Mouse (Mus musculus): ENCODE measurements around the gene Olfr56.
A peak's percentile ranks its signal among the peaks of the same experiment; 100 is the strongest.
"Not testable (repeated sequence)": the region's sequence is repeated elsewhere in the genome, so short reads cannot be mapped to it uniquely, and the experiment has no call there.

The Olfr56 gene

GRCm38 (mm10) chr11:49060061-49060460 lies 81.4 kb downstream of the Olfr56 start:
- DNase-seq (ENCODE audit: low read depth), result not testable (repeated sequence)

DNA sequence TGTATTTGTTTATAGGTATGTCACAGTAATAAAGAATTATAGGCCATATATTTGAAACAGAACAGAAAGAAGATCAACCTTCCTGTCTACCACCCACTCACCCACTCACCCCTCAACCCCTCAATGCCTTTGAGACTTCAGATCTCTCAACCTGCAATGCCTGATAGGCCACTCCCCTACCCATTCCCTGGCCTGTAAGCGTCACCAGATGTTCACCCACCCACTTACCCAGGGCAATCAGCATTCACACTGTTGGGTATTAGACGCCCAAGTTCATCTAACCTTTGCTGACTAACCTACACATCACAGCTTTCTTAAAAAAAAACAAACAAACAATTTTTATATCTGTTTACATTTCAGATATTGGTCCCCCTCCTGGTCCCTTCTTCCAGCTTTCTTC lies 83.2 kb downstream of the Olfr56 start:
- DNase-seq (ENCODE audit: low read depth), result not testable (repeated sequence)

DNA sequence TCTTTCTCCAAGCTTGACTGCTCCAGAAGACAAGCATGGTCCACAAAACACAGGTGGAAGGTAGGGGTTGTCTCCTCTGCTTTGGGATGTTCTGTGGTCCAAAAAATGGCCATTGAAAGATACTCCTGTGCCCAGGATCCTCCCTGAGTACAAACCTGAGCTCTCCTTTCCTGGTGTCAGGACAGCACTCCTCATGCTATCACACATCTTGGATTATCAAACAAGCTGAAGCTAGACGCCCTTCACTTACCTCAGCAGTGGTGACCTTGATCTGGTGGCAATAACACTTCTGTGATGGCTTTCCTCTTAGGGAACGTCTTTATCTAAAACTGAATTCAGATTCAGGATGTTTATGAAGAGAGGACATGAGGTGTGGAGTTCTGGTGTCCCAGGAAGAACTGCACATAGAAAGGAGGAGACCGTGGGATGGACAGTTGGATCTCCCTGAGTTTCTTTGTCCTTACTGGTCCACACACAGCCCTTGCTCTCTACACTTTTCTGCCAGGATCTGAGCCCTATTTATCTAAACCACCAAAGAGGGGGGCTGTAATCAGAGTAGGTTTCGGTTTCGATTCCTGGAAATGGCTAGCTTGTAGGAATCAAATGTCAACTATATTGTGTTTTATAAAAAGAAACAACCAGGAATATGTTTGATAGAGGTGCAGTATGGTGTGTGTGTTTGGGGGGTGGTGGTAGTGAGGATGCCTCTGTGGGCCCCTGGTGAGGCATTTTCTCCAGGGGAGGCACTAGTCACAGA lies 85.2 kb downstream of the Olfr56 start, which contains the start of gene Tgtp2:
TSS of gene Tgtp2 (minus strand) at position 494 of the 757 bp plus-strand sequence.
- DNase-seq (ENCODE audit: low read depth), result peak; percentile 61

DNA sequence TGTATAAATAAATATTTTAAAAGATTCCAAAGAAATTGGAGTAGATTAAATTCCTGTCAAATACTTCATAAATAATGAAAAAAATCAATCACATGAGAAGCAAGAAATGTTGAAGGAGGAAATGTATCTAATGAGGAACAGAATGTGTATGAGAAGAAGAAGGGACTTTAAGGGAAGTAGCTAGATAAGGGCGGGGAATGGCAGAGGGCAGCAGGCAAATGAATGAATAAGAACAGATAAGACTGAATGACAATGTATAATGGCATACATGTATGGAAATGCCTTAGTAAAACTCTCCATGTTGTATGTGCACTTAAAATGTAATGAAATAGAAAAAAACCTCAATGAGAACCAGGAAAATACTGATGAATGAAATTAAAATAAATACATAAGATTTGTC lies 89.7 kb downstream of the Olfr56 start:
- no peak for DNase-seq (ENCODE audit: low read depth)

- DNase-seq (ENCODE audit: low read depth), result peak; percentile 52
Observed at GRCm38 (mm10) chr11:49076001-49076757, 97.5 kb downstream of the Olfr56 start, which contains the start of gene Ifi47. Ifi47 (plus strand) TSS chr11:49076587.

GRCm38 (mm10) chr11:49077012-49077411 lies 98.3 kb downstream of the Olfr56 start:
- DNase-seq (ENCODE audit: low read depth), result no peak

DNA sequence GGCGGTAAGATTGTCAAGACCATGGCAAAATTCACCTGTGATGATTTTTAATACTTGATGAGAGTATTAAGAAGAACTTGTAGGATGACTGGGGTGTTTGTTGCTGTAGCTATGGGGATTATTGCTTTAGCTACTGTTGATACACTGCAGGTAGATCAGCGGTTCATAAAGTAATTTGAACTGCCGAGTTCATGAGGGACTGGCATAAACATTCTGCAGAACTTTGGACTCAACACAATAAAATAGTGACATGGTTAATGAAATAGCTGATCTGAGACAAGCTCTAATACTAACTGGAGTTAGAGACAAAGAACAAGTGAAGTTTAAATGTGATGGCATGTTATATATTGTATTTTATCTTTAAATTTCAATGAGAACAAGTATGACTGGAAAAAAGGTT lies 100.0 kb downstream of the Olfr56 start:
- no peak for DNase-seq (ENCODE audit: low read depth)

GRCm38 (mm10) chr11:49080636-49081035 lies 101.9 kb downstream of the Olfr56 start:
- DNase-seq (ENCODE audit: low read depth), result no peak

- DNase-seq (ENCODE audit: low read depth), result peak; percentile 62
Observed at GRCm38 (mm10) chr11:49081356-49081755, 102.7 kb downstream of the Olfr56 start.

- no peak for DNase-seq (ENCODE audit: low read depth)
Observed at GRCm38 (mm10) chr11:49081886-49082285, 103.2 kb downstream of the Olfr56 start.

DNA sequence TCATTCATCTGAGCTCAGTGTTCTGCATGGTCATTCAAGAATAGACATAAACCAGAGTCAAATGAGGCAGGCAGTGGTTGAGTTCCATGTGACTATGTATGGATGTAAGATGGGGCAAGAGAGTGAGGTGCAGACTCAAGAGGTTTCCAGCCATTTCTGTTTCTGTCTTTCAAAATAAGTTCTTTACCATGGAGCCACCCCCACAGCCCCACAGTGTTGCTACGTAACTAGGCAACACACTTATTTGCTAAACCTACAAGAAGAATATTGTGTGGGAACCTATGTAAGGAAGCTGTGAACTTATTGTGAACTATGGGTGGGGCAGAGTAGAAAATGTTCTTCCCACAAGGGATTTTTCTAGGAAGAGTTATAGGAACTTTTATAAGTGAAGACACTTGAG lies 104.5 kb downstream of the Olfr56 start:
- no peak for DNase-seq (ENCODE audit: low read depth)

GRCm38 (mm10) chr11:49083808-49084207 lies 105.1 kb downstream of the Olfr56 start:
- DNase-seq (ENCODE audit: low read depth), result no peak

DNA sequence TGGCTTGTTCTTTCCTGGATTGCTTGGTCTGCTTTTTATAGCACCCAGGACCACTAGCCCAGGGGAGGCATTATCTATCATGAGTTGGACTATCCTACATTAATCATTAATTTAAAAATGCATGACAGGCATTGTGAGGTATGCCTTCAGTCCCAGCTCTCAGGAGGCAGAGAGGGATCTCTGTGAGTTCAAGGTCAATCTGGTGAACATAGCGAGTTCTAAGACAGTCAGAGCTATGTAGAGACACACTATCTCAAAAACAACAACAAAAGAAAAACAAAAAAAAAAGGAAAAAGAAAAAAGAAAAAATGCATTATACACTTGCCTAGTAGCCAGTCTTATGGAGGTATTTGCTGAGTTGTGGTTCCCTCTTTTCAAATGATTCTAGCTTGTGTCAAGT lies 105.7 kb downstream of the Olfr56 start:
- no peak for DNase-seq (ENCODE audit: low read depth)

DNA sequence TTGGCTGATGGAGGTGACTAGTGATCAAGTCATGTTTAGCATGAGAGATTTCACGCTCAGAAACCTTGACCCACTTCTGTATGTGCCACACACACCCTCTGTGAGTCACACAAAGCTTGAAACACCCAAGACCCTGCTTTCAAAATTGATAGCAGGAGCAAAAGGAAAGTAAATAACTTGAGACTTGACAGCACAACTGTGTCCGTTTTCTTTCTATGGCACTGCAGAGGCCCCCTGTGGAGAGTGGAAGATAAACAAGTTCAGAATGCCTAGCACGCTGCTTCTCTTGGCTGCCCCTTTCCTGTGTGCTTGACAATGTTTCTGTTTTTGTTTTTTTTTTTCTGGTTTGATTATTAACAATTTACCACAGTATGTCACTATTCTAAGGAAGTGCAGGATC lies 106.2 kb downstream of the Olfr56 start:
- peak; percentile 68 for DNase-seq (ENCODE audit: low read depth)

- no peak for DNase-seq (ENCODE audit: low read depth)
Observed at GRCm38 (mm10) chr11:49086858-49087361, 108.2 kb downstream of the Olfr56 start.

DNA sequence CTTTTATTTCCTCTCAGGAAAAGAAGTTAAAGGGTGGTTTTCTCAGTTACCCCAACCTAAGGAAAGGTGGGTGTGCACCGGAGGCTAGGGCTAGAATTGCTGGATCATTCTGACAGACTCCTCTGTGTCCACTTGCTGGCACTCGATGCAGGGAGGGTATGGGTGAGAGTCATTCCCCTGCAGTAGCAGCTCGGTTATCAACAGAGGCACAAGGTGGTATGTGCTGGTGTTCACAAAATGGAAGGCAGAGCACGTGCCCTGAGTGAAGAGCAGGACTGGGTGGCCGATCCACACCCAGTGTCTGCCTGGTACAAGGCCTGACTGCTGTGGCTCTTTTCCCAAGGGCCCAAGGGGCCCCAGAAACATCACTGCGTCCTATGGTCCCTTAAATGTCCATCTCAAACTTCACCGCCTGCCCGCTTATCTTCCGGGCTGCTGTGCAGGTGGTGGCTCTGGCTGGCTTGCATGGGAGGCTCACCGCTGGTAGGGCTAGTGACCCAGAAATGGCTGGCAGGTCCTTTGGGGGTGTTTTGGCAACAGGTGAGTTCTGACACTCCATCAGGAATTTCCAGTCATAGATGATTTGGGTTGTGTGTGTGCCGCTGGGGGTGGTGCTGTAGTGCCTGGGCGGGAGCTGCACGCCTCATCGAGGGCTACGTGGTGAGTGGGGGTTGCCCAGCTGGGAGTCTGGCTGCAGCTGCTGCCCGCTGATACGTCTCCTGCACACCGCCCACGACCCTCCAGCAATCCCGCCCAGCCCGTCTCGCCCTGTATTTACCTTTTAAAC lies 109.3 kb downstream of the Olfr56 start:
- DNase-seq (ENCODE audit: low read depth), result no peak

DNA sequence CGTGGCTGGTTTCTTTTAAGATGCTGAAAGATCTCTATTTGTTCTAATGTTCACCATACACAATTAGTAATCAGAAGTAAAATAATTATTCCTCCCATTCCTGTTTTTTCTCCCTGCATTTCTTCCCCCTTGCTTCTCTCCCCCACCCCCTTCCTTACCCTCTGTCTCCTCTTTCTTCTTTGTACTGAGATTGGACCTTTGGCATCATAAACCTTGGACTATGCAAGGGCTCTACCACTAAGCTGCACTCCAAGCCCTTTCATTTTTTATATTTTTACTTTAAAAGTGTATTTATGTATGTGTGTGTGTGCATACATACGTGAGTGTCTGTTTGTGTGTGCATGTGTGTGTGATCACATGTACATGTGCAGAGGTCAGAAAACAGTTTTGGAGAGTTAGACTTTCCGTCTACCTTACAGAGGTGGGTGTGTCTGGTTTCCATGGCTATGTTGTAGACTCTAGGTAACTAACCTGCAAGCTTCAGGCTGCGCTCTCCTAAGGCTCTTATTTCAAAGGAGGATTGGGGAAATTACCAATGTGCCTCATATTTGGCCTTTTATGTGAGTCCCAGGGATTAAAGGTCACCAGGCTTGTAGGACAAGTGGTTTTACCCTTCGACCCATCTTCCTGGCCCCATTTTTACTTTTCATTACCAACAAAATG lies 110.4 kb downstream of the Olfr56 start:
- DNase-seq (ENCODE audit: low read depth), result no peak

DNA sequence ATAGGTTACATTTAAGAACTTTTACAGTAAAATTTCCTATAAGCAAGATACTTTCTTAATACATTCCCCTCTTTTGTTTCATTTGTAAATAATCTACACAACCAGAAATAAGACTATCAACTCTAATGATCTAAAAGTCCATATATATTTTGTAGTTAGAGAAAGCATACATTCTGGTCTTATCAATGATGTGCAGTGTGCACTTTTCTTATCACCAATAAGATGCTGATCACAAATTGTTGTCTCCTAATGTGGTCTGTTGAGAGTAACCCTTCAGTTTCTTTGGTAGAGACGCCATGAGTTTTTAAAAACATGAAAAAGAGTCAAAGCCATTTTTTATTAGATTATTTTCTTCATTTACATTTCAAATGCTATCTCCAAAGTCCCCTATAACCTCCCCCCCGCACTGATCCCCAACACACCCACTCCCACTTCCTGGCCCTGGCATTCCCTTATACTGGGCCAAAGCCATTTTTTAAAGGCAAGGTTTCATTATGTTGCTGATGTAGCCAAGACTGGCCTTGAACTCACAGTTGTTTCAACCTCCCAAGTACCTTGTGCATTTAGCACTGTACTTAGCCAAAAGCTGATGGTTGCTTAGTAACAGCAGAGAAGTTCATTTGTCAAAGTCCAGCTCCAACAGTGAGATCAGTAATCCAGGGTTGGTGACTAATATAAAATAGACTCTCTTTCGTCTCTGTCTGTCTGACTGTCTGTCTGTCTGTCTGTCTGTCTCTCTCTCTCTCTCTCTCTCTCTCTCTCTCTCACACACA lies 111.2 kb downstream of the Olfr56 start:
- peak; percentile 63 for DNase-seq (ENCODE audit: low read depth)

DNA sequence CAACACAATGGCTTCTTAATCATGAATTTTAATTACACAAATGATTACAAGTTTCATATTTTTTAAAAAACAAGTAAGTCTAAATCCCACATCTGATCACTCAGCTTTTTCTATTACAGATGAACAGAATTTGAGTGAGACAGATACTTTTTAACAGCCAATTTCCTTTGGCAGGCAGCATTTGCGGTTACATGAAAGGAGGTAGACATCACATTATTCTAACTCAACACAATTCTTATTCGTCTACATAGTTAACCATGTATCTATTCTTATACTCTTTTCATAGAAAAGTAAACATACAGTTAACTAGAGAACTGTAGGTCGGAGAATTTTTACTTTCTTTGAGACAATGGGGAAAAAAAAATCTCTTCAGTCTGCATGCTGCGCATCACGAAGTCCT lies 111.9 kb downstream of the Olfr56 start:
- no peak for DNase-seq (ENCODE audit: low read depth)

DNA sequence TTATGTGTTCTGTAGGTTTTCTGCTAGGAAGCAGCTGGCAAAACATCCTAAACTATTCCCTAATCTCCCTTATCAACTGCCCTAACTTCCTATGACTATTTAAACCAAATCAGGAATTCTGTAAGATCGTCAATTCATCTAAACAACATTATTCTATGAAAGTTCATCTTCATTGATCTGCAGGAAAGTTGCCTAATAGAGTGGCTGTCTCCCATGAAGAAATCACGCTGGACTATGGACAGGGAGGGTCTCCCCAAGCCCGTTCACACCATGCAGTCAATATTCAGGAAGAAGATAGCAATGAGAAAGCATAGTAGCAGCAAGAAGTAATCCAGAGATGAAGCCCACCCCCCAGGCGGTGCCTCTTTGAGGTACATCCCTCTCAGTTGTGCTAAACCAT lies 112.5 kb downstream of the Olfr56 start:
- DNase-seq (ENCODE audit: low read depth), result no peak

DNA sequence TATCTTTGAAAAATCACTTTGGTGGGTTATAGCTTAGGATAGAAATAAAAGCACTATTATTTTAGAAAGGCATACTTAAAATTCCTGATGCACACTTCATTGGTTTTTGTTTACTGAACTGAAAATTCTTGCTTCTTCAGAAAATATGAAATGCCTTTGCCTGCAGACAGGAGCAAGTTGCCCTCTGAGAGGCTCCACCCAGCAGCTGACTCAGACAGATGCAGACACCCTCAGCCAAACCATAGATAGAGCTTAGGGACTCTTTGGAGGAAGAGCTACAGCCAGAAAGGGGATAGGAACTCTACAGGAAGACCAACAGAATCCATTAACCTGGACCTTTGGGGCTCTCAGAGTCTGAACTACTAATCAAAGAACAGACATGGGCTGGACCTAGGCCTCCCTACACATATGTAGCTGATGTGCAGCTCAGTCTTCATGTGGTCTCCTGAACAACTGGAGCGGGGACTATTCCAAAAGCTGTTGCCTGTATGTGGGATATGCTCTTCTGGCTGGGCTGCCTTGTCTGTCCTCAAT lies 113.4 kb downstream of the Olfr56 start:
- DNase-seq (ENCODE audit: low read depth), result peak; percentile 55
